Mouse (Mus musculus): ENCODE measurements around the gene Trim6. TPM values are rescaled to one million over a fixed set of nuclear protein-coding genes. Genes with fewer than 3 reads are reported as not detected.

Trim6 gene
- 0.31 and 0.61 TPM in 2 replicates for polyA plus RNA-seq (2015; fragmentation: Nextera tagmentation; extraction: Ambion mirVana)

DNA sequence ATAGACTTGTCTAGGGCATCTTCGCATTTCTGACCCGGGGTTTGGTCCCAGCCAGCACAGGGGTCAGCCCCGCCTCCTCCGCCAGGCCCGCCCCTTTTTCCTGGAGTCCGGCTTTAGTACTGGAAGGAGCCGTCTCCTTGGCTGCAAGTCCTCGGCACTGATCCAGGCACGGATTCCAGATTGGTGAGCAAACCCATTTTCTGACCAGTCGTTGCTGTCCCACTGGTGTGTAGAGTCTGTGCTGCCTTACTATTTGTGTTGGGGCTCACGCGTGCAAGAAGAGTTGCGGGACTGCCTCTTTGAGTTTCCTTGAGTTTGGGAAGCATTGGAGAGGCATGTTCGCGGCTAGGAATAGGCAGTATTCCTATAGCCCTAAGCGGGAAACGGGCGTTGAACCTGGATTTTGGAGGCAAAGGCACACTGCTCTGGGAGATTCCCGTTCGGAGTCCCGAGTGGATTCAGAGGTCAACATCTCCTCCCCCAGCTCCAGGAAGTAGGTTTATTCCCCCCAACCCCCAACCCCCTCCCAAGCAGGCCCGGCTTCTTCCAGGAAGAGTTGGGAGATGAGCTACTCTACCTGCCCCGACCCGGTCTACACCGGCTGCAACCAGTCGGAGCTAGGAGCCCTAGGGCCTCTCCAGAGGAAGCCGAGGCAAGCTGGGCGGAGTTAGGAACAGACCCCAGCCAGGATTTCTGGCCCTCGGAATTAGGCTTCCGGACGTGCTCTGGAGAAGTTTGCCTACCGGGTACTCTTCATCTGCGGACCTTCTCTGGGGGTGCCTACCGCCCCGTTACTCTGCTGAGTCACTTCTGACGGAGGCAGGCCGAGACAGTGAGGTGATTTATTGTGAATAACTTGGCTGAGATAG lies at the start of gene Trim6:
TSS of gene Trim6 (plus strand) at position 93 of the 869 bp plus-strand sequence.
- 3% methylated on average over 37 of the region's 37 CpGs for WGBS
- peak within 1 kb of the TSS; percentile 45 for H3K4me2 ChIP-seq (ENCODE audit: low read length)
- H3K27ac ChIP-seq (ENCODE audit: low read length), result no peak within 1 kb of the TSS
- no peaks in the 10 kb centered on the region for H3K27me3 ChIP-seq (replicated peaks; ENCODE audit: control insufficient read depth, insufficient read depth, low read length)
- H3K9ac ChIP-seq (replicated peaks; ENCODE audit: low read depth, low read length), result no peak within 1 kb of the TSS
- peaks cover 8% of the 10 kb centered on the region for H3K4me1 ChIP-seq (replicated peaks; ENCODE audit: control insufficient read depth, insufficient read depth, low read length)
- peak within 1 kb of the TSS; percentile 21 for H3K4me3 ChIP-seq (replicated peaks; ENCODE audit: low read length)
- H3K9me3 ChIP-seq (ENCODE audit: control insufficient read depth, low read length), result no peaks in the 10 kb centered on the region
- H3K36me3 ChIP-seq (ENCODE audit: control insufficient read depth, insufficient read depth), result no peaks in the 10 kb centered on the region
- ATAC-seq, result peak; percentile 47; the same call in 1 of the 2 replicates

DNA sequence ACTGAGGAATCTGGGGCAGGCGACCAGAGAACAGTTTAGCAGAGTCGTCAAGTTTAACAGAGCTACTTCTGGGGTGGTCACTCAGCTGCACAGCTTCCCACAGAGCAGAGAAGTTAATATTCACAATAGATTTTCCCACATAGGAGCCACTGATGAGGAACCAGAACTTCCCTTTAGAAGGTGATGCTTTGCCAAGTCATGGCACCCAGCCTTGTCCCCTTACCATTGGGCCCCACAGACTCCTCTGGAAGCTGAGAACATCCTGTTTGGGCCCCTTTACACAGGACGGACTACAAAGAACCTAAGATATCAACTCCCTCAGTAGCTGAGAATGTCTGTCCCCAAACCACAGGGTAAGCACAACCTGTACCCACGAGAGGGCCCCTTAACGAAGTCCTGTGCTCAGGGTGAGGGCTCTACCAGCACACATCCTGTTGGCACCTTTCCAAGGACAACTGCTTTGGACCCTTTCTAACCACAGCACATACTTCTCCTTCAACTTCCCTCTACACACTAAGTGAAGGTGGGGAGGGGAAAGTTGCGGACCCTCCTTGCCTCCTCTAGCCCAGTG lies 48.9 kb upstream of the Trim6 start:
- no peak for ATAC-seq

DNA sequence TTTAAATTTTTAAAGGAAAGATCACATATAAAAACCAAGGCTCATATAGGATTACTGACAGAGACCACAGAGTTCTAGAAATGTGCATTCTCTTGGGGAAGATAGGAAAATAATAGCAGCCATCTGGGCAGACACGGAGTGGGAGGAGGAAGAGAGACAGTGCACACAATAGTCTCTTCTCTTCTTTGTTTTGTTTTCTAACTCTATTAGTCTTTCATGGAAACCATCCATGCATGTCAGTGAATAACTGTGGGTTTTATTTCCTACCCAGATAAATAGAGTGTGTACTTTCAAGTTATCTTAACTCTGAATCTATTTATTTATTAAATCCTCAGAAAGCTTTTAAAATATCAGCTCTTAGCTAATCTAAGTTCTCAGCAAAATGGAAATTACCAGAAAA lies 43.5 kb upstream of the Trim6 start:
- no peak overlapping the region for H3K9ac ChIP-seq (replicated peaks; ENCODE audit: low read depth, low read length)
- WGBS, result 28% methylated on average over 1 of the region's 1 CpGs
- no peak for ATAC-seq
- no peaks in the 10 kb centered on the region for H3K4me1 ChIP-seq (replicated peaks; ENCODE audit: control insufficient read depth, insufficient read depth, low read length)
- H3K9me3 ChIP-seq (ENCODE audit: control insufficient read depth, low read length), result no peaks in the 10 kb centered on the region
- no peaks in the 10 kb centered on the region for H3K36me3 ChIP-seq (ENCODE audit: control insufficient read depth, insufficient read depth)
- no peak overlapping the region for H3K27ac ChIP-seq (ENCODE audit: low read length)
- no peaks in the 10 kb centered on the region for H3K27me3 ChIP-seq (replicated peaks; ENCODE audit: control insufficient read depth, insufficient read depth, low read length)
- H3K4me2 ChIP-seq (ENCODE audit: low read length), result no peak overlapping the region
- no peak overlapping the region for H3K4me3 ChIP-seq (replicated peaks; ENCODE audit: low read length)

More for the DNA sequence above, 48.9 kb upstream of the Trim6 start:
- Histone ChIP-seq H3K36me3 (ENCODE audit: control insufficient read depth, insufficient read depth) (no peaks in the 10 kb centered on the region), H3K27ac (ENCODE audit: low read length) (no peak overlapping the region), H3K9me3 (ENCODE audit: control insufficient read depth, low read length) (no peaks in the 10 kb centered on the region), H3K4me1 (replicated peaks; ENCODE audit: control insufficient read depth, insufficient read depth, low read length) (no peaks in the 10 kb centered on the region), H3K27me3 (replicated peaks; ENCODE audit: control insufficient read depth, insufficient read depth, low read length) (no peaks in the 10 kb centered on the region), H3K4me2 (ENCODE audit: low read length) (no peak overlapping the region), H3K9ac (replicated peaks; ENCODE audit: low read depth, low read length) (no peak overlapping the region), H3K4me3 (replicated peaks; ENCODE audit: low read length) (no peak overlapping the region)
- WGBS, result 72% methylated on average over 6 of the region's 6 CpGs

DNA sequence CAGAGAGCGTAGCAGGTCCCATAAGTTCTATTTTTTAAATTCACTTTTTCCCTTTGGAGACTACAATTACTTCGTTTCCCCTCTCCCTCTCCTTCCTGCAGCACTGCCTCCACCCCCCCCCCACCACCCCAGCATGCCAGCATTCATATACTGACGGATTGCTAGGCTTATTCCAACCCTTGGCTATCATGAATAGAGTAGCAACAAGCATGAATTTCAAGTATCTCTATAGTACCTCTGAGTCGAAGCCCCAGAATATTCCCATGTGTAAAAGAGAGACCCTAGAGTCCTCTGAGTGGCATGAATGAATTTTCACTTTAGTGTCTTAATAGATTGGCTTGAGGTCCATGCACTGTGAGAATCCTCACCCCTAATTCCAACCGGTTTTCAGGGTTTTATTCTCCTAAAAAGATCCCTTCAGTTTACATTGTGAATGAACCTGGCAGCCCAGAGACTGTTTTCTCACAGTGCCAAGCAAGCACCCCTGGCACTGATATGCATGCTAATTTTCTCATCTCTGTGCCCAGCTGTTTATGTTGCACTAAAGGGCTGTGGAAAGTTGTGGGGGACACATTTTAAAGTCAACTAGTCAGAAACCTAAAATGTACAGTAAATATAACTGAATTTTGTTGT lies 40.1 kb upstream of the Trim6 start:
- no peaks in the 10 kb centered on the region for H3K27me3 ChIP-seq (replicated peaks; ENCODE audit: control insufficient read depth, insufficient read depth, low read length)
- no peak overlapping the region for H3K27ac ChIP-seq (ENCODE audit: low read length)
- no peak overlapping the region for H3K4me2 ChIP-seq (ENCODE audit: low read length)
- H3K9me3 ChIP-seq (ENCODE audit: control insufficient read depth, low read length), result no peaks in the 10 kb centered on the region
- no peaks in the 10 kb centered on the region for H3K36me3 ChIP-seq (ENCODE audit: control insufficient read depth, insufficient read depth)
- 59% methylated on average over 5 of the region's 5 CpGs for WGBS
- no peak overlapping the region for H3K4me3 ChIP-seq (replicated peaks; ENCODE audit: low read length)
- no peak overlapping the region for H3K9ac ChIP-seq (replicated peaks; ENCODE audit: low read depth, low read length)
- no peak for ATAC-seq
- no peaks in the 10 kb centered on the region for H3K4me1 ChIP-seq (replicated peaks; ENCODE audit: control insufficient read depth, insufficient read depth, low read length)

DNA sequence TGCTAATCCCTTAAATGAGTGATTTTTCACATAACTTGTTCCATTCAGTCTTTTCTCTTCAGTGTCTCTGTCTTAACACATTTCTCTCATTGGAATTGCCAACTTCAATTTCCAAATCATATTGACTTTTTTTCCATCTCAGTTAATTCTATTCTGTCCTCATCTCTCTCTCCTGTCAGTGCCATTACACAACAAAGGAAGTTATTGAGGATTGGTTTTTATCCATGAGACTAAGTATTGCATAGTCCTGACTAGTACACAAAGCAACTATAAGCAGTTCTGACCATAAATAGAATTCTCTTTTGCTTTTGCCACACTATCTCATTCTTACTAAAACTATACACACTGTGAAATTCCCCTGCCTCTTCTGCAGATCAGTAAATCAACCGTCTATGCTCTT lies 39.5 kb upstream of the Trim6 start:
- no peaks in the 10 kb centered on the region for H3K27me3 ChIP-seq (replicated peaks; ENCODE audit: control insufficient read depth, insufficient read depth, low read length)
- H3K4me3 ChIP-seq (replicated peaks; ENCODE audit: low read length), result no peak overlapping the region
- no peak overlapping the region for H3K9ac ChIP-seq (replicated peaks; ENCODE audit: low read depth, low read length)
- ATAC-seq, result no peak
- no peaks in the 10 kb centered on the region for H3K4me1 ChIP-seq (replicated peaks; ENCODE audit: control insufficient read depth, insufficient read depth, low read length)
- H3K9me3 ChIP-seq (ENCODE audit: control insufficient read depth, low read length), result no peaks in the 10 kb centered on the region
- WGBS, result 87% methylated on average over 1 of the region's 1 CpGs
- no peaks in the 10 kb centered on the region for H3K36me3 ChIP-seq (ENCODE audit: control insufficient read depth, insufficient read depth)
- no peak overlapping the region for H3K27ac ChIP-seq (ENCODE audit: low read length)
- H3K4me2 ChIP-seq (ENCODE audit: low read length), result no peak overlapping the region

DNA sequence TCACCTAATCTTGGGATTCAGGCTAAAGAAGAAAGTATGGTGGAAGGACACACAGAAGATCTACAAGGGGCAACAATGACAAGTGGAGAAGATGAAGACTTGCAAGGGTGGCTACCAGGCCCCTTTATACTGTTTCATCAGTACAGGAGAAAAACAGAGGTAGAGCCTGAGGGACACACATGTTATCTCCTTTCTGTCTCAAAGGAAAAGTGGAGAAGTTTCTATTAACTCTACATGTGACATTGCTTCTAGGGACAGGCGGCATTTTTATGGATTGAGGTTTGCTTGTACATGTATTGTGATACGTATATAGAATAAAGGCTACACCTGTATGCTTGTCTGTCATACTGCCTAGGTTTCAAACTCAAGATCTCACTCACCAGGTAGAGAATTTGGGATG lies 35.3 kb upstream of the Trim6 start, which contains the start of gene Olfr648:
TSS of gene Olfr648 (minus strand) at position 101 of the 400 bp plus-strand sequence.
- ATAC-seq, result no peak
- Histone ChIP-seq H3K27ac (ENCODE audit: low read length) (no peak within 1 kb of the TSS), H3K9ac (replicated peaks; ENCODE audit: low read depth, low read length) (no peak within 1 kb of the TSS), H3K4me1 (replicated peaks; ENCODE audit: control insufficient read depth, insufficient read depth, low read length) (no peaks in the 10 kb centered on the region), H3K36me3 (ENCODE audit: control insufficient read depth, insufficient read depth) (no peaks in the 10 kb centered on the region), H3K27me3 (replicated peaks; ENCODE audit: control insufficient read depth, insufficient read depth, low read length) (no peaks in the 10 kb centered on the region), H3K9me3 (ENCODE audit: control insufficient read depth, low read length) (no peaks in the 10 kb centered on the region), H3K4me3 (replicated peaks; ENCODE audit: low read length) (no peak within 1 kb of the TSS), H3K4me2 (ENCODE audit: low read length) (no peak within 1 kb of the TSS)
- 93% methylated on average over 2 of the region's 2 CpGs for WGBS

- no peak for ATAC-seq
- no peak overlapping the region for H3K9ac ChIP-seq (replicated peaks; ENCODE audit: low read depth, low read length)
- H3K9me3 ChIP-seq (ENCODE audit: control insufficient read depth, low read length), result no peaks in the 10 kb centered on the region
- H3K27me3 ChIP-seq (replicated peaks; ENCODE audit: control insufficient read depth, insufficient read depth, low read length), result no peaks in the 10 kb centered on the region
- H3K4me2 ChIP-seq (ENCODE audit: low read length), result no peak overlapping the region
- no peaks in the 10 kb centered on the region for H3K36me3 ChIP-seq (ENCODE audit: control insufficient read depth, insufficient read depth)
- H3K27ac ChIP-seq (ENCODE audit: low read length), result no peak overlapping the region
- 56% methylated on average over 9 of the region's 9 CpGs for WGBS
- H3K4me3 ChIP-seq (replicated peaks; ENCODE audit: low read length), result no peak overlapping the region
- no peaks in the 10 kb centered on the region for H3K4me1 ChIP-seq (replicated peaks; ENCODE audit: control insufficient read depth, insufficient read depth, low read length)
Measured at GRCm38 (mm10) chr7:104191275-104191674, 27.3 kb upstream of the Trim6 start.

DNA sequence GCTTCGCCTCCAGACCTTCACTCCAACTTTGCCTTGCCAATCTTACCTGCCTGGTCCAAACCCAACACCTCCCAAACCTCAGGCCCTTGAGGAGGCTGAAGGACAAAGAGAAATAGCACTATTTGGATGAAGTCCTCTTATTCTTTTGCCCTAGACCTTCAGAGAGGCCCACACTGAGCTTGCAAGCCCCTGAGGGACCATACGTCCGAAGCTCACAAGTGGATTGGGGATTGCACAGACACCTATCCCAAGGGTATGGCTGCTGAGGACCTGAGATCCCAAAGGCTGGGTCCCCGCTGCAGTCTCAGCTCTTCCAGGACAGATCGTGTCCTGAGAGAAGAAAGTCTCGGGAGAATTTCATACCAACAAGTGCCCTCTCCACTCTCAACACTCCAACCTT lies 22.7 kb upstream of the Trim6 start, which contains the start of gene Olfr649:
TSS of gene Olfr649 (minus strand) at position 101 of the 400 bp plus-strand sequence.
- ATAC-seq, result no peak
- no peak within 1 kb of the TSS for H3K9ac ChIP-seq (replicated peaks; ENCODE audit: low read depth, low read length)
- H3K4me2 ChIP-seq (ENCODE audit: low read length), result no peak within 1 kb of the TSS

DNA sequence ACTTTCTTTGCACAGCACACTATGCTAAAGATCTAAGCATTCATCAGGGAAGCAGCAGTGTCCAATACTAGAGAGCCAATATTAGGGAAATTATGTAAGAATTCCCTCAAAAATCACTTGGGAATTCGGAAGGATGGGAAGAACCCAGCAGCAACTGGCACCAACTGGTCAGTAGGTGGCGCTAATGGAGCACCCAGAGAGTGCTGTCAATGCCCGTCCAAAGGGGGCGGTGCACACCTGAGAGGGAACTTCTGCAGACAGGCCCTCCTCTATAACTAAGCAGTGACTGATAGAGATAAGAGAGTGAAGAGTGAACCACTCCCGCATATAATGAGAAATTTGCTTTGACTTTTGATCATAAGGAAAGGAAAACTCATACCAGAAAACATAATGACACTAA lies 18.8 kb upstream of the Trim6 start:
- ATAC-seq, result no peak
- H3K27me3 ChIP-seq (replicated peaks; ENCODE audit: control insufficient read depth, insufficient read depth, low read length), result no peaks in the 10 kb centered on the region
- H3K36me3 ChIP-seq (ENCODE audit: control insufficient read depth, insufficient read depth), result no peaks in the 10 kb centered on the region
- 13% methylated on average over 5 of the region's 5 CpGs for WGBS
- no peak overlapping the region for H3K9ac ChIP-seq (replicated peaks; ENCODE audit: low read depth, low read length)
- H3K9me3 ChIP-seq (ENCODE audit: control insufficient read depth, low read length), result no peaks in the 10 kb centered on the region
- no peak overlapping the region for H3K4me2 ChIP-seq (ENCODE audit: low read length)
- H3K27ac ChIP-seq (ENCODE audit: low read length), result no peak overlapping the region
- H3K4me1 ChIP-seq (replicated peaks; ENCODE audit: control insufficient read depth, insufficient read depth, low read length), result no peaks in the 10 kb centered on the region
- H3K4me3 ChIP-seq (replicated peaks; ENCODE audit: low read length), result no peak overlapping the region

More for the DNA sequence above, 22.7 kb upstream of the Trim6 start, which contains the start of gene Olfr649:
- H3K4me3 ChIP-seq (replicated peaks; ENCODE audit: low read length), result no peak within 1 kb of the TSS
- H3K9me3 ChIP-seq (ENCODE audit: control insufficient read depth, low read length), result no peaks in the 10 kb centered on the region
- no peaks in the 10 kb centered on the region for H3K27me3 ChIP-seq (replicated peaks; ENCODE audit: control insufficient read depth, insufficient read depth, low read length)
- 92% methylated on average over 6 of the region's 6 CpGs for WGBS
- H3K36me3 ChIP-seq (ENCODE audit: control insufficient read depth, insufficient read depth), result no peaks in the 10 kb centered on the region
- H3K4me1 ChIP-seq (replicated peaks; ENCODE audit: control insufficient read depth, insufficient read depth, low read length), result no peaks in the 10 kb centered on the region
- H3K27ac ChIP-seq (ENCODE audit: low read length), result no peak within 1 kb of the TSS
